Mouse (Mus musculus) liver, embryonic 11.5 days (tissue): ENCODE results near the gene Cfap74. TPM values are rescaled to one million over a fixed set of nuclear protein-coding genes. Genes with fewer than 3 reads are reported as not detected.

ENCODE experiments used
- ATAC-seq: fragments of 200-750 bp; cut with Nextera tagmentation; replicated peaks from 2 replicates; pipeline ENCODE4 v1.8.0; 2017; ENCODE audit warnings: moderate number of reproducible peaks, mild to moderate bottlenecking, moderate TSS enrichment, moderate library complexity; ENCODE audit not compliant: low FRiP score
- DNase-seq: peaks from one replicate; pipeline ENCODE4 v3.0.0-alpha.2; 2017; ENCODE audit warnings: low spot score
- H3K27ac ChIP-seq: fragments of 300-500 bp; sonication (generic); 2 replicates; pipeline ENCODE4 v1.5.1; 2014; ENCODE audit warnings: mild to moderate bottlenecking, low read depth, low read length, control low read depth
- H3K27me3 ChIP-seq: fragments of 300-500 bp; sonication (generic); replicated peaks from 2 replicates; pipeline ENCODE4 v1.6.1; 2014; ENCODE audit warnings: low read length, mixed read lengths; ENCODE audit not compliant: control insufficient read depth, insufficient read depth
- H3K36me3 ChIP-seq: fragments of 300-500 bp; sonication (generic); 2 replicates; pipeline ENCODE4 v1.6.1; 2014; ENCODE audit warnings: mild to moderate bottlenecking, low read length, moderate library complexity, mixed read lengths; ENCODE audit not compliant: control insufficient read depth, insufficient read depth
- H3K4me1 ChIP-seq: fragments of 300-500 bp; sonication (generic); replicated peaks from 2 replicates; pipeline ENCODE4 v1.6.1; 2014; ENCODE audit warnings: low read length, mixed read lengths; ENCODE audit not compliant: control insufficient read depth, insufficient read depth
- H3K4me2 ChIP-seq: fragments of 300-500 bp; sonication (generic); 2 replicates; pipeline ENCODE4 v1.6.1; 2014; ENCODE audit warnings: mild to moderate bottlenecking, control low read depth, moderate library complexity
- H3K4me3 ChIP-seq: fragments of 300-500 bp; sonication (generic); 2 replicates; pipeline ENCODE4 v1.5.1; 2014; ENCODE audit warnings: low read depth, low read length, control low read depth
- H3K9ac ChIP-seq: fragments of 300-500 bp; sonication (generic); 2 replicates; pipeline ENCODE4 v1.6.1; 2014; ENCODE audit warnings: low read depth, low read length, control low read depth
- H3K9me3 ChIP-seq: fragments of 300-500 bp; sonication (generic); 2 replicates; pipeline ENCODE4 v1.6.1; 2016; ENCODE audit warnings: low read length, inconsistent platforms, mixed read lengths; ENCODE audit not compliant: control insufficient read depth
- WGBS: fragments of 180-500 bp; shearing (Covaris S2); extraction: QIAGEN DNeasy Blood & Tissue Kit; methylation state at CpG from one replicate; pipeline ENCODE4 v1.1.7; 2014; 5-methylcytosine and 5-hydroxymethylcytosine counted together
- polyA plus RNA-seq: library from polyadenylated mRNA; unstranded; fragments of >200 nt; fragmentation: Nextera tagmentation; extraction: Ambion mirVana; gene quantifications from 2 replicates; pipeline ENCODE4 v1.2.1, GENCODE M21; 2014

Cfap74 gene
- polyA plus RNA-seq, 1 experiment from 2014 or later: 1.1 TPM

DNA sequence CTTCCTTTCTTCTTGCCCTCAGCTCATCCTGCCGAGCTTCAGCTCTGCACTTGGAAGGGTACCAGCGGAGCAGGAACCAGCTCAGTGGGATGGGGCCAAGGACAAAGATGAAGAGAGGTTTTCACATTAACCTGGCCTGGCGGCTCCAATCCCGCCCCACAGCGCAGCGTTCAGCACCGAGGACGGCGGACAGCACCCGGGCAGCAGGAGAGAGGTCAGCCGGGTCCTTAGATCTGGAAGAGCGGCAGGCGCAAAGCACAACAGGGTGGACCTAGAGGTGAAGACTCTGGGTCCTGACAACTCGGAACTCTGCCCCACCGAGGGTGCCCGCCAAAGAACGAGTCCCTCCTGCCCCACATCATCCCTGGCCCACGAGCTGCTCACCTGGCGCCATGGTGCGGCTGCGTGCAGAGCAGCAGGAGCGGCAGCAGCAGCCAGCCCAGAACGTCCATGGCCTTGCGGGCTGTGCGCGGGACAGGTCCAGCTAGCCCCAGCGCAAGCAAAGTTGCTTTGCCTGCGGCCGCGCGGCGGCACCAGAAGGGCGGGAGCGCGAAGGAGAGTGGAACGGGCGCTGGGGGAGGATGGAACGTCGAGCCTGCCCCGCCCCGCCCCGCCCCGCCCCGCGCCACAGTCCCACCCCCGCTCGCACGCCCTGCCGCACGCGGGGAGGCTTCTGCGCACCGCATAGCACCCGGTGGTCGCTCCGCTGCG lies 11.3 kb upstream of the Cfap74 start, which contains the start of gene Gabrd:
TSS of gene Gabrd (minus strand) at position 602 of the 711 bp plus-strand sequence.
- DNase-seq: peak; percentile 72
- 2% methylated on average over 46 of the region's 57 CpGs for WGBS

GRCm38 (mm10) chr4:155398222-155398540 lies 10.8 kb upstream of the Cfap74 start:
- Histone ChIP-seq H3K4me1 (0 out of 2 replicates have a peak, but pooled peaks cover 3% of the 10 kb centered on the region), H3K4me2 (peak overlapping the region; percentile 65), H3K27ac (no peak overlapping the region), H3K9ac (no peak overlapping the region), H3K4me3 (peak overlapping the region; percentile 33), H3K36me3 (no peaks in the 10 kb centered on the region), H3K9me3 (no peaks in the 10 kb centered on the region), H3K27me3 (peaks cover 32% of the 10 kb centered on the region)
- WGBS: 9% methylated on average over 9 of the region's 9 CpGs
- DNase-seq (no peak), ATAC-seq (no peak)

More for the DNA sequence above, 11.3 kb upstream of the Cfap74 start, which contains the start of gene Gabrd:
- Histone ChIP-seq H3K9me3 (no peaks in the 10 kb centered on the region), H3K9ac (no peak within 1 kb of the TSS), H3K4me3 (peak within 1 kb of the TSS; percentile 33), H3K27ac (no peak within 1 kb of the TSS), H3K4me1 (0 out of 2 replicates have a peak, but pooled peaks cover 3% of the 10 kb centered on the region), H3K27me3 (peaks cover 32% of the 10 kb centered on the region), H3K4me2 (peak within 1 kb of the TSS; percentile 65), H3K36me3 (no peaks in the 10 kb centered on the region)
- no peak for ATAC-seq

DNA sequence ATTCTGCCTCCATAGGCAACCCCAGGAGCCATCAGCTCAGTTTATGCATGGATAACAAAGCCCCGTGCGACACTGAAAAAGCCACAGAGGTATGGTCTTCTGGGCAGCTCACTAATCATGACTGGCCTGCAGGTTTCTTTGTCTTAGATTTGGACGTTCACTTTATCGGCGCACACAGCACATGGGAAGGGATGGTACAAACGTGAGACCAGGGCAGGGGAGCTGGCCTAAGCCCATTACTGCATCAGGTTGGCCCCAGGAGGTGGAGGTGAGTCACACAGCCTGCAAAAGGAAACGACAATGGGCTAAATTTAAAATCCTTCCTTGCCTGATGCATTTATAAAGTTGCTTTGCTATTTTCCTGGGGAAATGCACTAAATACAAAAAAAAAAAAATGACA lies 7.9 kb upstream of the Cfap74 start:
- peaks cover 32% of the 10 kb centered on the region for H3K27me3 ChIP-seq
- no peak overlapping the region for H3K27ac ChIP-seq
- DNase-seq (no peak), ATAC-seq (no peak)
- no peaks in the 10 kb centered on the region for H3K36me3 ChIP-seq
- H3K9me3 ChIP-seq: no peaks in the 10 kb centered on the region
- 65% methylated on average over 7 of the region's 7 CpGs for WGBS
- H3K4me2 ChIP-seq: no peak overlapping the region
- 0 out of 2 replicates have a peak, but pooled peaks cover 3% of the 10 kb centered on the region for H3K4me1 ChIP-seq
- no peak overlapping the region for H3K9ac ChIP-seq
- H3K4me3 ChIP-seq: no peak overlapping the region

DNA sequence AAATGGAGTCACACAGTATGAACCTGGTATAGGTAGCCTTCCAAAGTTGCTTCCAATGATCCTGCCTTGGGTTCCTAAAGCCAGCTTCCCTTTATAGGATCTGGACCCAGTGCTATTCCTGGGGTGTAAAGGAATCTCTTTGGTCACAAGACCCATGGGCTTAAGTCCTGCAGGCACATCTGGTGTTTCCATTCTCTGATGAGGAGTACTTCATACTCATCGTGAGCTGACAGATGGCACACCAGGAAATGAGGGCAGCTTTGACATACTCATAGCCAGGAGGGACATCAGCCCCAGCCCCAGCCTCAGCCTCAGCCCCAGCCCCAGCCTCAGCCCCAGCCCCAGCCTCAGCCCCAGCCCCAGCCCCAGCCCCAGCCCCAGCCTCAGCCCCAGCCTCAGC lies 6.5 kb upstream of the Cfap74 start:
- Histone ChIP-seq H3K4me1 (0 out of 2 replicates have a peak, but pooled peaks cover 3% of the 10 kb centered on the region), H3K27ac (no peak overlapping the region), H3K36me3 (no peaks in the 10 kb centered on the region), H3K4me3 (no peak overlapping the region), H3K9me3 (no peaks in the 10 kb centered on the region), H3K9ac (no peak overlapping the region), H3K4me2 (no peak overlapping the region), H3K27me3 (peaks cover 22% of the 10 kb centered on the region)
- 83% methylated on average over 1 of the region's 1 CpGs for WGBS
- DNase-seq (no peak), ATAC-seq (no peak)

DNA sequence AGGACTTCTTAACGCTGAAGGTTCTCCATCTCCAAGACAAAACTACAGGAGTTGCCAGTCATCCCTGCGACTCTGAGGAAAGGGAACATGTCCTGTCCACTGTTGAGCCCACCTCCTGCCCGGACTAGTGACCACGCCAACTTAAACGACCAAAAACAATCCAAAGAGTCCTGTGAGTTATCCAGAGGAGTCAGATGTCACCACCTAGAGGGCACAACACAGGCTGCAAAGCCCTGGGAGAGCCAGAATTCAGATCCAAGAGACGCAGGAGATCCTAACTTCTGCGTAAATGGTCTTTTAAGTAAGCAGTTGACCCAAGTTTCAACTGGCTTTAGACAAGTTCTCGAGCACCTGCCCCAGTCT lies 314 bp upstream of the Cfap74 start:
- no peaks in the 10 kb centered on the region for H3K36me3 ChIP-seq
- DNase-seq: no peak
- H3K4me1 ChIP-seq: no peaks in the 10 kb centered on the region
- no peak overlapping the region for H3K9ac ChIP-seq
- no peaks in the 10 kb centered on the region for H3K9me3 ChIP-seq
- ATAC-seq: no peak
- peak overlapping the region; percentile 56 for H3K4me2 ChIP-seq
- peak overlapping the region; percentile 37 for H3K4me3 ChIP-seq
- H3K27ac ChIP-seq: no peak overlapping the region
- H3K27me3 ChIP-seq: peaks cover 12% of the 10 kb centered on the region
- 6% methylated on average over 8 of the region's 8 CpGs for WGBS

DNA sequence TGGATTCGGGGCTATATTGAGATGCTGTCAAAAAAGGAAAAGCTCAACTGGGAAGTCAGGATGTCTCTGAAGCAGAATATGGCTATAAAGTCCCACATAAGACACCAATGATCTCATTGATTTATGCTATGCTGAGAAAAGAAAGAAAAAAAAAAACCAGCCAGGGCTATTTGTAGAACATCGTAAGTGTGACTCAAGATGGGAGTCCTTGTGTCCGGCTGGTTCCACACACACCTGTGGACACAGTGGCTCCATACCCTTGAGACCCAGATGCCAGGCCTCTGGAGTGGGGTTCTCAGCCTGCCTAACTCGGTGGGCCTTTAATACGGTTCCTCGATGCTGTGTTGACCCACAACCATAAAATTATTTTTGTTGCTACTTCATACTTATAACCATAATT lies 3.1 kb downstream of the Cfap74 start:
- Histone ChIP-seq H3K27me3 (peaks cover 12% of the 10 kb centered on the region), H3K27ac (no peak overlapping the region), H3K9ac (no peak overlapping the region), H3K4me1 (no peaks in the 10 kb centered on the region), H3K4me2 (no peak overlapping the region), H3K36me3 (no peaks in the 10 kb centered on the region), H3K9me3 (no peaks in the 10 kb centered on the region), H3K4me3 (no peak overlapping the region)
- no peak for ATAC-seq
- DNase-seq: no peak
- WGBS: 83% methylated on average over 6 of the region's 6 CpGs

- 87% methylated on average over 11 of the region's 11 CpGs for WGBS
- H3K4me1 ChIP-seq: no peaks in the 10 kb centered on the region
- no peak overlapping the region for H3K4me2 ChIP-seq
- H3K9ac ChIP-seq: no peak overlapping the region
- no peak for ATAC-seq
- H3K9me3 ChIP-seq: no peaks in the 10 kb centered on the region
- no peak overlapping the region for H3K27ac ChIP-seq
- no peaks in the 10 kb centered on the region for H3K36me3 ChIP-seq
- H3K27me3 ChIP-seq: peaks cover 6% of the 10 kb centered on the region
- H3K4me3 ChIP-seq: no peak overlapping the region
- no peak for DNase-seq
Measured at GRCm38 (mm10) chr4:155413641-155414335, 4.8 kb downstream of the Cfap74 start.

DNA sequence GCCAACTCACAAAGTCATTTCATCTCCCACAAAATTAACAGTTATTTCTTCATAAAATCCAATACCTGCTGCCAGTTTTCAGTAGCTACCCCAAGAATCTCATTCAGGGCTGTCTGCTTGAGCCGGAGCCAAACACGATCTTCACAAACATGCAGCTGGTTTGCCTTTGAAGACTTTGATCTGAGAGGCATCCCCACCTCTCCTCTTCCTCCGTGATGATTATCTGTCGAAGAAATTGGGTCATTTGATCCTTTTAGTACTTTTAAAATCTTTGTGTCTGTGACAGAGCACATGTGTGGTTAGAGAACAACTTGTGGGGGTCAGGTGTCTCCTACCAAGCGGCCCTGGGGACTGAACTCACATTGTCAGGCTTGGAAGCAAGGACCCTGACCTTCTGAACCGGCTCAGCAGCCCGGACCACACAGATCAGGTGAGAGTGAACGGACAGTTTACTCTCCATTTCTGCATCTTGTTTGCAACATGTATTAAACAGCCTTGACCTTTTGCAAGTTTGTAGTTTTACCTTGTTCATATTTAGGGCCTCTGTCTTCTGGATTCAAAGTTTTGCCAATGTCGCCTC lies 5.8 kb downstream of the Cfap74 start:
- no peak overlapping the region for H3K4me2 ChIP-seq
- DNase-seq (no peak), ATAC-seq (no peak)
- no peaks in the 10 kb centered on the region for H3K9me3 ChIP-seq
- H3K36me3 ChIP-seq: no peaks in the 10 kb centered on the region
- WGBS: 70% methylated on average over 9 of the region's 9 CpGs
- H3K27me3 ChIP-seq: no peaks in the 10 kb centered on the region
- no peaks in the 10 kb centered on the region for H3K4me1 ChIP-seq
- no peak overlapping the region for H3K9ac ChIP-seq
- H3K4me3 ChIP-seq: no peak overlapping the region
- no peak overlapping the region for H3K27ac ChIP-seq
